Mouse (Mus musculus) ES-E14 (cell line): Measurements from ENCODE around the gene Il6ra. TPM values are rescaled to one million over a fixed set of nuclear protein-coding genes. Genes with fewer than 3 reads are reported as not detected.

Experiments used
- DNase-seq: peaks from one replicate; pipeline ENCODE4 v3.0.0-alpha.2; 2013; ENCODE audit warnings: low read depth, low spot score
- H3K27ac ChIP-seq: 2 replicates; pipeline ENCODE4 v1.5.1; 2012; ENCODE audit warnings: low read depth, mild to moderate bottlenecking, low read length, moderate library complexity, mixed read lengths; ENCODE audit not compliant: poor library complexity, insufficient read depth, severe bottlenecking
- H3K36me3 ChIP-seq: 2 replicates; pipeline ENCODE4 v1.6.1; 2012; ENCODE audit warnings: mild to moderate bottlenecking, low read length, moderate library complexity, mixed read lengths; ENCODE audit not compliant: control insufficient read depth, poor library complexity, insufficient read depth, severe bottlenecking
- H3K4me1 ChIP-seq, 2 experiments: fragments of 150-350 bp in 1 of 2; sonication (generic) in 1 of 2; 2 replicates each; pipeline ENCODE4 v1.6.1; 2012; ENCODE audit warnings: low read length in 2 of 2, mild to moderate bottlenecking in 1 of 2, mixed read lengths in 1 of 2; ENCODE audit not compliant: control insufficient read depth in 2 of 2, insufficient read depth in 2 of 2, poor library complexity in 1 of 2
- H3K4me3 ChIP-seq, 2 experiments: fragments of 150-350 bp in 1 of 2; sonication (generic) in 1 of 2; 2 replicates each; pipeline ENCODE4 v1.5.1; 2012; ENCODE audit warnings: low read length in 2 of 2, low read depth in 1 of 2, mild to moderate bottlenecking in 1 of 2, mixed read lengths in 1 of 2; ENCODE audit not compliant: insufficient read depth in 1 of 2, poor library complexity in 1 of 2, severe bottlenecking in 1 of 2
- H3K9ac ChIP-seq: 2 replicates; pipeline ENCODE4 v1.6.1; 2012; ENCODE audit warnings: low read depth, mild to moderate bottlenecking, low read length, mixed read lengths; ENCODE audit not compliant: poor library complexity, insufficient read depth, severe bottlenecking
- H3K9me3 ChIP-seq: fragments of 150-350 bp; sonication (generic); 2 replicates; pipeline ENCODE4 v1.6.1; 2012; ENCODE audit warnings: low read depth, mild to moderate bottlenecking, low read length; ENCODE audit not compliant: control insufficient read depth, insufficient read depth
- CHD2 ChIP-seq: IDR thresholded peaks from 2 replicates; pipeline ENCODE4 v1.6.1; 2014; ENCODE audit warnings: mild to moderate bottlenecking, low read depth, low read length, inconsistent platforms
- HCFC1 ChIP-seq: IDR thresholded peaks from 2 replicates; pipeline ENCODE4 v1.6.1; 2012; ENCODE audit warnings: low read length, inconsistent platforms, borderline replicate concordance; ENCODE audit not compliant: insufficient read depth
- MAFK ChIP-seq: IDR thresholded peaks from 2 replicates; pipeline ENCODE4 v1.6.1; 2014; ENCODE audit warnings: mild to moderate bottlenecking, low read depth, low read length, inconsistent platforms; ENCODE audit not compliant: insufficient read depth
- ZC3H11A ChIP-seq: IDR thresholded peaks from 2 replicates; pipeline ENCODE4 v1.6.1; 2012; ENCODE audit warnings: low read depth, mild to moderate bottlenecking, inconsistent platforms, low read length, borderline replicate concordance
- ZNF384 ChIP-seq: IDR thresholded peaks from 2 replicates; pipeline ENCODE4 v1.6.1; 2012; ENCODE audit warnings: low read depth, low read length, inconsistent platforms
- in situ Hi-C, 2 experiments: fragments of 600-800 bp; cut with MboI; formaldehyde crosslinking; loops; one replicate each; pipeline ENCODE4 v1.15.1; 2025; ENCODE audit warnings: low sequenced_read_pairs in 2 of 2, inconsistent platforms in 1 of 2; ENCODE audit not compliant: unreplicated experiment in 2 of 2
- total RNA-seq: library from RNA; depleted of rRNA; stranded (reverse); fragments of 300-350 nt; gene quantifications from 2 replicates; pipeline ENCODE4 v1.2.3, GENCODE M21; 2012

Gene Il6ra
- total RNA-seq, 1 experiment = 1.0 TPM

DNA sequence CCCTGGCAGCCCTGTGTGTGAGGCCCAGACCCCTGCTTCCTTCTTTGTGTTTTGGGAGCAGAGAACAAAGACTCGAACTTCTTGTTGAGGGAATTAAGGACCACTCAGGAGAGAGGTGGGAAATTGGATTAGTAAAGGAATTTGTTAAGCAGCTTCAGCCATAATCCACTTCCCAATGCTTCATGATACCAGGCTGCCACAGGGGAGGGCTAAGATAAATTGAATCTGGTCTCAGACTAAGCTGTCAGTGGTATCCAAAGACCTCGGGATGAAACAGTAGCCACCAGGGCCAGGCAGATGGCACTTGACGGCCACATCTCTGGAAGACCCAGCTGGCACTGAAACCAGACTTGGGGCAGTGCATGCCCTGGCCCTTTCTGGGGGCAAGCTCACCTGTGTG, 34.5 kb downstream of the Il6ra start:
- DNase-seq = no peak
- no peak for TF ChIP-seq ZC3H11A
- TF ChIP-seq MAFK = no peak
- H3K36me3 ChIP-seq = no peaks in the 10 kb centered on the region
- peaks cover 0 to 9% of the 10 kb centered on the region in 2 experiments; a peak in 2 of 4 replicates for H3K4me1 ChIP-seq
- H3K27ac ChIP-seq = no peak overlapping the region
- in situ Hi-C loops = no loop called here
- H3K4me3 ChIP-seq = no peak overlapping the region
- H3K9me3 ChIP-seq = no peaks in the 10 kb centered on the region
- no peak overlapping the region for H3K9ac ChIP-seq

DNA sequence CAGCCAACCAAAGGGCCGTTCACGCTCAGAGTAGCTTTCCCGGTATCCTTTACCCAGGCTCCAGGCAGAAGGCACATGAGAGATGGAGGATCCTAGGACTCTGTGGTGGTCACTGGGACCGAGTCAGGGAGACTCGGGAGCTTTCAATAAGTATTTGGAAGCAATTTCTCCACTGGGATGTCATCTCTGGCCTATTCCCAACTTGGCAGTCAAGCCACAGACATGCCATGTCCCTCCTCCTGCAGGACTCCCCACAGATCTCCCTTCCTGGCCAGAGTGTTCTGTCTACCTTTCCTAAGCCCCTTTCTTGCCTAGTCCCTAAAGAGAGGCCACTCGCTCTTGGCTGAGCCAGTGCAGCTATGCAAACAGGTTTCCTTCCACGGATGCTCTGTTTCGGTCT, 35.9 kb downstream of the Il6ra start:
- H3K27ac ChIP-seq = no peak overlapping the region
- peaks cover 0 to 3% of the 10 kb centered on the region in 2 experiments; a peak in 1 of 4 replicates for H3K4me1 ChIP-seq
- H3K9me3 ChIP-seq = no peaks in the 10 kb centered on the region
- in situ Hi-C loops = no loop called here
- no peaks in the 10 kb centered on the region for H3K36me3 ChIP-seq
- DNase-seq = no peak
- H3K4me3 ChIP-seq = no peak overlapping the region
- no peak for TF ChIP-seq CHD2
- TF ChIP-seq ZNF384 = no peak
- no peak for TF ChIP-seq ZC3H11A
- no peak for TF ChIP-seq MAFK
- no peak for TF ChIP-seq HCFC1
- H3K9ac ChIP-seq = no peak overlapping the region

GRCm38 (mm10) chr3:89876469-89876868, 36.5 kb downstream of the Il6ra start:
- peaks cover 0 to 4% of the 10 kb centered on the region in 2 experiments; a peak in 1 of 4 replicates for H3K4me1 ChIP-seq
- no peaks in the 10 kb centered on the region for H3K36me3 ChIP-seq
- H3K9ac ChIP-seq = no peak overlapping the region
- H3K27ac ChIP-seq = no peak overlapping the region
- TF ChIP-seq ZNF384 = no peak
- in situ Hi-C loops = no loop called here
- DNase-seq = no peak
- H3K9me3 ChIP-seq = no peaks in the 10 kb centered on the region
- H3K4me3 ChIP-seq = no peak overlapping the region

DNA sequence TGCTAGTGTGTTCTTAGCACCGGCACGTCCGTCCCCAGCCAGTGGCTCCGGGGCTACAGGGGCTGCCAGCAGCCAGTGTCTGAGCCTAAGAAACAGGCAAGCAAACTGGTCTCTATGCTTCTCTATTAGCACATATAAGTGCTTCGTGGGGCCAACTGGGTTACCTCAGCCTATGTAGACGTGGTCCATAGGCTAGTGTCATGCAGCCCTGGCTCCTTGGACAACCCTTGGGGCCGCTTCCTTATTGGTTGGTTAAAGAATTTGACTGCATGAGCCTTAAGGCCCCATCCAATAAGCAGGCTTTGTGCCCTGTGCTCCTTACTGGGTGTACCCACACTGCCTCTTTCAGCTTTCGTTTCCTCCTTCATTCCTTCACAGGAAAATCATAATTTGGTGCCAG, 37.2 kb downstream of the Il6ra start:
- in situ Hi-C loops = no loop called here
- Histone ChIP-seq H3K27ac (no peak overlapping the region), H3K4me1 (peaks cover 0 to 10% of the 10 kb centered on the region in 2 experiments; a peak in 2 of 4 replicates), H3K4me3 (no peak overlapping the region), H3K9me3 (no peaks in the 10 kb centered on the region), H3K36me3 (no peaks in the 10 kb centered on the region), H3K9ac (no peak overlapping the region)
- TF ChIP-seq ZC3H11A (no peak), CHD2 (no peak), ZNF384 (no peak), HCFC1 (no peak), MAFK (no peak)
- DNase-seq = no peak

DNA sequence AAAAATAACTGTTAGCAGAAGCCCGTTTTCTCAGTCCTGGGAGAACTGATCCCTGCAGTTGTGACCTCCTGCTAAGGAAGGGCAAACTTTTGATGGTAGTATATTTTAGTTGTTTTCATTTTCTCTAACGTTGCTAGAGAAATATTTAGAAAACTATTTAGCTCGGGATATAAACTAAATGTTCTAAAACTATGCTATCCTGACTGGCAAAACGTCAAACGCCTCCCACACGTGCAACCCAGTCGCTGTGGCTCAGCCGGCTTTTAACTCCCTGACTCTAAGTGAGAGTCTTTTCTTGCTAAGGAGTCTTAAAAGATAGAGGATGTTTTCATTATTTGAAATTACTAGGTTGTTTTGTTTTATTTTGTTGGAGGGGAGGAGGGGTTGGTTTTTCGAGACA, 38.0 kb downstream of the Il6ra start:
- no peak overlapping the region for H3K27ac ChIP-seq

More for the DNA sequence above, 38.0 kb downstream of the Il6ra start:
- no peak overlapping the region for H3K9ac ChIP-seq
- no peaks in the 10 kb centered on the region for H3K36me3 ChIP-seq
- TF ChIP-seq ZC3H11A = no peak
- no peak for TF ChIP-seq HCFC1
- no peak for TF ChIP-seq ZNF384
- TF ChIP-seq MAFK = no peak
- TF ChIP-seq CHD2 = no peak
- no peak overlapping the region for H3K4me3 ChIP-seq
- no peaks in the 10 kb centered on the region for H3K9me3 ChIP-seq
- DNase-seq = no peak
- in situ Hi-C loops = no loop called here
- peaks cover 0 to 15% of the 10 kb centered on the region in 2 experiments; a peak in 2 of 4 replicates for H3K4me1 ChIP-seq
